Mouse (Mus musculus): ENCODE results near the gene Tomm20.
"Not testable (repeated sequence)": the region's sequence is repeated elsewhere in the genome, so short reads cannot be mapped to it uniquely, and the experiment has no call there.

Tomm20 gene

GRCm38 (mm10) chr8:126945730-126946163 is at the start of gene Tomm20:
Tomm20 (minus strand) TSS chr8:126945844.
- DNase-seq (ENCODE audit: low spot score in 2 of 2), result peak; percentile 93 to 98

- no peak for DNase-seq (ENCODE audit: low spot score in 2 of 2)
Observed at GRCm38 (mm10) chr8:126994506-126994905, 48.9 kb upstream of the Tomm20 start.

GRCm38 (mm10) chr8:126989363-126990153 is 43.9 kb upstream of the Tomm20 start:
- no peak for DNase-seq (ENCODE audit: low spot score in 2 of 2)

- DNase-seq (ENCODE audit: low spot score in 2 of 2), result no peak
Observed at GRCm38 (mm10) chr8:126988346-126989006, 42.8 kb upstream of the Tomm20 start.

- DNase-seq (ENCODE audit: low spot score in 2 of 2), result peak; percentile 62 to 79
Observed at GRCm38 (mm10) chr8:126986495-126986894, 40.9 kb upstream of the Tomm20 start.

GRCm38 (mm10) chr8:126980046-126980445 is 34.4 kb upstream of the Tomm20 start:
- no peak for DNase-seq (ENCODE audit: low spot score in 2 of 2)

GRCm38 (mm10) chr8:126979091-126979920 is 33.7 kb upstream of the Tomm20 start:
- DNase-seq (ENCODE audit: low spot score in 2 of 2), result no peak

- not testable (repeated sequence) for DNase-seq (ENCODE audit: low spot score in 2 of 2)
Observed at GRCm38 (mm10) chr8:126978535-126978934, 32.9 kb upstream of the Tomm20 start.

- no peak for DNase-seq (ENCODE audit: low spot score in 2 of 2)
Observed at GRCm38 (mm10) chr8:126978028-126978427, 32.4 kb upstream of the Tomm20 start.

- no peak for DNase-seq (ENCODE audit: low spot score in 2 of 2)
Observed at GRCm38 (mm10) chr8:126976608-126977348, 31.1 kb upstream of the Tomm20 start.

GRCm38 (mm10) chr8:126975706-126976105 is 30.1 kb upstream of the Tomm20 start:
- no peak for DNase-seq (ENCODE audit: low spot score in 2 of 2)

- no peak for DNase-seq (ENCODE audit: low spot score in 2 of 2)
Observed at GRCm38 (mm10) chr8:126974511-126974910, 28.9 kb upstream of the Tomm20 start.

- no peak for DNase-seq (ENCODE audit: low spot score in 2 of 2)
Observed at GRCm38 (mm10) chr8:126973686-126974265, 28.1 kb upstream of the Tomm20 start.

- no peak for DNase-seq (ENCODE audit: low spot score in 2 of 2)
Observed at GRCm38 (mm10) chr8:126972649-126973048, 27.0 kb upstream of the Tomm20 start.

GRCm38 (mm10) chr8:126972102-126972501 is 26.5 kb upstream of the Tomm20 start:
- no peak for DNase-seq (ENCODE audit: low spot score in 2 of 2)

GRCm38 (mm10) chr8:126971314-126971664 is 25.6 kb upstream of the Tomm20 start:
- DNase-seq (ENCODE audit: low spot score in 2 of 2), result no peak

GRCm38 (mm10) chr8:126970579-126971313 is 25.1 kb upstream of the Tomm20 start, which contains the start of gene Rbm34:
Rbm34 (minus strand) TSS chr8:126971071.
- peak; percentile 93 to 96 for DNase-seq (ENCODE audit: low spot score in 2 of 2)

GRCm38 (mm10) chr8:126969546-126969945 is 23.9 kb upstream of the Tomm20 start:
- no peak for DNase-seq (ENCODE audit: low spot score in 2 of 2)

- no peak for DNase-seq (ENCODE audit: low spot score in 2 of 2)
Observed at GRCm38 (mm10) chr8:126968107-126968506, 22.5 kb upstream of the Tomm20 start.

- no peak for DNase-seq (ENCODE audit: low spot score in 2 of 2)
Observed at GRCm38 (mm10) chr8:126965246-126965645, 19.6 kb upstream of the Tomm20 start.
